Mouse (Mus musculus) testis, postnatal 14 days (tissue): ENCODE measurements around the gene Ptdss2.

ENCODE experiments used
- DNase-seq: peaks from one replicate; pipeline ENCODE4 v3.0.0; 2021; ENCODE audit warnings: low spot score

The Ptdss2 gene

DNA sequence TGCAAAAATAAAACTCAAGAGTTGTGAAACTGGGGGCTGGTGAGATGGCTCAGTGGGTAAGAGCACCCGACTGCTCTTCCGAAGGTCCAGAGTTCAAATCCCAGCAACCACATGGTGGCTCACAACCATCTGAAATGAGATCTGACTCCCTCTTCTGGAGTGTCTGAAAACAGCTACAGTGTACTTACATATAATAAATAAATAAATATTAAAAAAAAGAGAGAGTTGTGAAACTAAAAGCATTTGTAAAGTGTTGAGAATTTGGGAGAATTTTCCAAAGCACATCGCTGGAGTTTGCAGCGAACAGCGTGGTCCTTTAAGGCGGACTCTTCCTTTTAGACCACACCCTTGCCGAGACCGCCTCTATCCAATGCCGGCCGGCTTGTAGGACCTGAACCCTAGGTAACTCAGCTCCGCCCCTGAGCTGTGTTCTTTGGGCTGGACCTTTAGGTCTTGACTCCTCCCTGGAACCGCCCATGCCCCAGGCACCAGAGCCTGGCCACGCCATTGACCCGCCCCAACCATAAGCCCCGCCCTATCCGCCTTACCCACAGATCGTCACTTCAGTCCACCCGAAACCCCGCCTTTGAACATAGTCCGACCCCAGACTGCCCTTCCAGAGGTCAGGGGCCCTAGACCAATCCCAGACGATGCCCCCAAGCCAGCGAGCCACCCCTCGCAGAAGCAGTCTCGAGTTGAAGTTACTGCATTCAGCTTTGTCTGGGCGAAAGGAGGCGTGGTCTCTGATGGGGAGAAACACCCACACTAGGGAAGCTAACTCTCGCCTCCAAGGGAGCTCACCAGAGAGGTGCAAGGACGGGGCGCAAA lies 721 bp downstream of the Ptdss2 start:
- peak; percentile 90 for DNase-seq

DNA sequence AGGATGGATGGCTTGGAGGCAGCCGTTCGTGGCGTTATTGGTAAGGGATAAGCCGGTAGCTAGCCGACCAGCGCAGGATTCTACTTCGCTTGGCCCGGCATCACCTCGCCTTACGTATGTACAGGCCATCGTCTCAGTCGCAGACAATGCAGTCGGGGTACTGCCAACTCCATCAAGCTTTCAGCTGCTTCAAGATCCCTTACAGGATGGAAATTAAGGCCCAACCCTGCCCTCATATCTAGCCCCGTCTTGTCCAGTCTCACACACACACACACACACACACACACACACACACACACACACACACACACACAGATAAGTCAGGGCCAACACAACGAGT lies 1.3 kb downstream of the Ptdss2 start:
- DNase-seq, result no peak

DNA sequence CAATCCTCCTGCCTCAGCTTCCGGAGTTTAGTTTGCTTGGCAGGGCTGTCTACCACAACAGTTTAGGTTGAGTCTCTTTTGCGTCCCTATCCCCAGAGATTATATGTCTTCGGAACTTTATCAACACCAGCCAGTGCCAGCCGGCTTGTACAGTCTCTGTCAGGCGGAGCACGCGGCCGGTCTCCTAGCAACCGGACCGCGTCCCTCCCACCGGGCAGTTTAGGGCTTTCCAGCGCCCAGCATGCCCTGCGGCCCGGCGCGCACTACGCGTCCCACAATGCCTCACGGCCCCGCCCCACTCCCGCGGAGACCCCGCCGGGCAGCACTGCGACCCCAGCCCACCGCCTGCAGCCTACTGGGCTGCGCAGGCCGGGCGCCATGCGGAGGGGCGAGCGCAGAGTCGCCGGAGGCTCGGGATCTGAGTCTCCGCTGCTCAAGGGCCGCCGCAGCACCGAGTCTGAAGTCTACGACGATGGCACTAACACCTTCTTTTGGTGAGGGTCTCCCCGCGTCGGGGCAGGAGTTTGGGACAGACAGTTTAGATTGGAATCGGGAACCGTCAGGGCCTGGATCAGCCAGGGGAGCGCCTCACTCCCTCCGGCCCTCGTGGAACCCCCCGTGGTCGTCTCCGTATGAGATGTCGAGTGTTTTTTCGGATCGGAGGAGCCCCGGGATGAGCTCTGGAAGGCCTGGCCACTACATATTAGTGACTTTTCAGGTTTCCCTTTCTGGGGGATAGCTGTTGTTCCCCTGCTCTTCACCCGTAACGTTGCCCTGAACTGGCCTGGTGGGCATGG lies 9.0 kb downstream of the Ptdss2 start:
- peak; percentile 92 for DNase-seq

DNA sequence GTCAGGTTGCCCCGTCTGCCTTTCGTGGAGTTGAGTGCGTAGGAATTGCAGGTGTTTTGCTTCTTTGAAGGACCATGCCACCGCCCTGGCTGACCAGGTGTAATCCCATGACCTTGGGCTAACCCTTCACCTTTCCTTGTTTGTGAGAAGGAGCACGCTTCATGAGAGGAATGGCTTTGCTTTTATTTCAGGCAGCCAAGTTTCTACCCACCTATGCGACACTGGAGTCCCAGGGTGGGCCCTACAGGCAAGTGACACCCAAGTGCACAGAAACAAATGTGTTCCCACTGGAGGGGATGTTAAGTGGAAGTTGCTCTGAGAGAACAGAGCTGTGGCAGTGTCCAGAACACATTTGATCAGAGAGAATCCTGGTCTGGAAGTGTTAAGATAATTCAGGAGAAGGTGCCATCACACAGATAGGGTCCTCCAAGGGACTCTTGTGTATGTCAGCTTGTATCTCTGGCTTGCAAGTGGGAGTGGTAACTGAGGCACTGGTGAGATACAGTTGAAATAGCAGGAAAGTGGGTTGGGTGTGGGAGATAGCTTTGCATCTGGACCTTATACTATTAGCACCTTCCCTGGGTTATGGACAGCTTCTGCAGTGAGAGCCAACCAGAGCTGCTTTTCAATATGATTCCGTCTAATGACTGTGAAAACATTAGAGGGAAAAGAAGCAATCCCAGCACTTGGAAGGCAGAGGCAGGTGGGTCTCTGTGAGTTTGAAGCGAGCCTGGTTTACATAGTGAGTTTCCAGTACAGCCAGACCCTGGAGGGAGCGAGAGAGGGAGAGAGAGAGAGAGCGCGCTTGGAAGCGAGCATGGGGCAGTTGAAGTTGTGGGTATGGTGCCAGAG lies 9.9 kb downstream of the Ptdss2 start:
- DNase-seq, result no peak

DNA sequence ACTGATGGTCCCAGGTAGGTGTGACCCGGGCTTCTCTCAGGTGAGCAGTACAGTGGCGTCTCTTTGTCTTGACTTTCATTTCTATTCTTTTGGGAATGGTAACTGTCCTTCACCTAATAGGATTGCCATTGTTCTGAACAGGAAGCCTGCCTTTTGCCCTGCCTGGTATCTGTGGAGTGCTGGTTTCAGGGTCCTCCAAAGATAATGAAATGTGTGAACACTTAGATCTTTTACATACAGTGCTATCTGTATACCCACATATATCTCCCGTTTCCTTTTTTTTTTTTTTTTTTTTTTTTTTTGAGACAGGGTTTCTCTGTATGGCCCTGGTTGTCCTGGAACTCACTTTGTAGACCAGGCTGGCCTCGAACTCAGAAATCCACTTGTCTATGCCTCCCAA lies 19.1 kb downstream of the Ptdss2 start:
- DNase-seq, result no peak

DNA sequence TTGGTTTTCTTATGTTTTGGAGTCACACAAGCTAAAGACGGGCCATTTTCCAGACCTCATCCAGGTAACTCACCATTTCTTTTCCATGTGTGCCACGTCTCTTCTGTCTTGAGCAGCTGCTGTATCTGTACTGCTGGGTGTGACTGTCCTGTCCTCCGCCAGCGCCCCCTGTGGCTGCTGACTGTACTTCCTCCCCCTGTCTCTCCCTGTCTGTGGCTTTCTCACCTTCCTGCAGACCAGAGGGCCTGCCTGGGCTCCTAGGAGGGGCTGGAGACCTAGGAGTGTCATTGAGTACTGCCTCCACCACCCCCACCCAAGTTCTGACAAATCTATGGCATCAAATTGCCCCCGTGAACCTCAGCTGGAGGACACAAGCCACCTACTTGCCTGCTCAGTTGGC lies 20.9 kb downstream of the Ptdss2 start:
- no peak for DNase-seq

DNA sequence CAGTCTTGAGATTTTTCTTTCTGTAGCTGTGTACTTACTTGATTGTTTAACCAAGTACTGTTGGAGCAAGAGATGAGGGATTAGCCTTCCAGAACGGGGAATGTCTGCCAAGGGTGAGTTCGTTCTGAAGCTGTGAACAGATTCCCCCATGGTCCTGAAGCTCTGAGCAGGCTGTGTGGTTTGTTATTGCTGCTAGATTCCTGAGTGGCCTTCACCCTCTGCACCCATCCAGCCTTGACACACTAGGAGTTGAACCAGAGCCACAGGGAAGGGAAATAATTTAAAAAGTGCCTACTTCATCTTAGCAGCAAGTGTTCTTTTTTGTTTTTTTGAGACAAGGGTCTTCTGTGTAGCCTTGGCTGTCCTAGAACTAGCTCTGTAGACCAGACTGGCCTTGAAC lies 21.7 kb downstream of the Ptdss2 start:
- DNase-seq, result no peak

DNA sequence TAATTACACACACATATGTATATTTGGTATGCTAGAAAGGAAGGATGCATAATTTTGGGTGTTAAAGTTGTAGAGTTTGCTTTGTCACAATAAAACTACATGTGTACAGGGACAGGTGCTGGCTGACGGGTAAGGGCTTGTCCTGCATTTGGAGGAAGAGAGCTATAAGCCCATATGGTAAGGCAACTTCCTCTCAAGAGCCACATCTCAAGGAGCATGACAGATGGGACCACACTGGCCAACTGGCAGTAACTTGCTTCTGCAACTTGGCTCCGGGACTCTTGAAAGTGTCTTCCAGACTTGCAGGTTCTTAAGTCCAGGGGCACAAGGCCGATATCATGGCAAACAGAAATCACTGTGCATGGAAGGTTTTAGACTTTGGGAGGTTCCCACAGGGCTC lies 22.5 kb downstream of the Ptdss2 start:
- DNase-seq, result no peak

DNA sequence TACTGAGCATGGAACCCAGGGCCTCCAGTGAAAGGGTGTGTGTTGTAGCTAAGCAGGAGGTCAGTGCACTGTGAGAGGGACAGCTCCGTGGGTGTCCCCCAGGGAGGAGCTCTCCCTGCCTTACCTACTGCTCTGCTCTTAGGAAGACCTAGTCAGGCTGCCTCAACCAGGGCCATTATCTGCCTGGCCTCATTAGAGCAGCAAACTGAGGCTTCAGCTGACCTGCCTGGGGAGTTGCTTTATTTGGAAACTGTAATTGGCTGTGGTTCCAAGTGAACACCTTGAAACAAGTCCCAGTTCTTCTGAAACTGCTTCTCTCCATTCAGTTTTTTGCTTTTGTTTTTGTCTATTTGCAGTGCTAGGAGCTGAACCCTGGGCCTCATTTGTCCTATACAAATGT lies 23.2 kb downstream of the Ptdss2 start:
- DNase-seq, result no peak

DNA sequence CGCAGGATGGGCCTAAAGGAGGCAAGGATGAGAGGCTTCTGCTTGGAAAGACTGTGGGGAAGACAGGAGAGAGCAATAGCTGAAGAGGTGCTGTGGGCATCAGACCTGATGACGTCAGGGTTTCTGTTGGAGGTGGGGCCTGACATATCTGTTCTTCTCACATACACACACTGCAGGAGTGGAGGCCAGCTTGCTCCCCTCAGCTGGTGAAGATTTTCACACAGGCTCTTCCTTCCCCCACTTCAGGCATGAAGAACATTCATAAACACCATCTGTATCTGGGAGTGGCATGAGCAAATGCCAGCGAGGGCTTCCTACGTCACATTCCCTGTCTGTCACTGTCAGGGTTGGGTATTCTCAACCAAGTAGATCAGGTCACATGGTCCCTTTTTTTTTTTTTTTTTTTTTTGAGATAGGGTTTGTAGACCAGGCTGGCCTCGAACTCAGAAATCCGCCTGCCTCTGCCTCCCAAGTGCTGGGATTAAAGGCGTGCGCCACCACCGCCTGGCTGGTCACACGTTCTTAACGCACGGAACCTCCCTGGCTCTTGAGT lies 23.9 kb downstream of the Ptdss2 start:
- no peak for DNase-seq

DNA sequence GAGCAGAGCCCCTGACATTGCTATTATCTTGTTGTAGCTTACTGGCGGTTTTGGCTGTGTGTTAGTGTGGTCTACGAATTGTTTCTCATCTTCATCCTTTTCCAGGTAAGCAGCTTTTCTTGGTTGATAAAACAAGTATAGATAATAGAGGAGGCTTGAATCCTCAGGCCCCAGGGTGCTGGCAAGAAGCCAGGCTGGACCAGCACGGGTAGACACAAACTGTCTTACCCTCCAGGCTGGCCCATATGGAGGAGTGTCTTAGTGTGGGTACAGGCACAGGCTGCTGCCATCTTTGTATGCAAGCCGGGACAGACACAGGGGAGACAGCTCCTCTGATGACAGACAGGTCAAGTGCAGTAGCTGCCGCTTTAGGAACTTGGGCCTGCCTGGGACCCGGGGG lies 24.9 kb downstream of the Ptdss2 start:
- no peak for DNase-seq

DNA sequence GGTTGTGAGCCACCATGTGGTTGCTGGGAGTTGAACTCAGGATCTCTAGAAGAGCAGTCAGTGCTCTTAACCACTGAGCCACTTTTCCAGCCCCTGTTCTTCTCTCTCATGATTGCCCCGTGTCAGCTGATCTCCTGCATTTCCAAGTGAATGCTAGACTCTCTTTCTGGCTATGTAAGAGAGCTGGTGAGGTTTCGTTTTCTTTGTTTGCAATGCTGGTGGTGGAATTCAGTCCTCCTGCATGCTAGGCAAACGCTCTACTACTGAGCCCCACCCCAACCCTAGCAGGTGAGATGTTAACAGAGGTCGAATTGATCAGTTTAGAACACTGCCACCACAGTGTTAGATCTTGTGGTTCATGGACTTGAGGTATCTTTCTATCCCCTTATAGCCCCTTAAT lies 26.5 kb downstream of the Ptdss2 start:
- no peak for DNase-seq

DNA sequence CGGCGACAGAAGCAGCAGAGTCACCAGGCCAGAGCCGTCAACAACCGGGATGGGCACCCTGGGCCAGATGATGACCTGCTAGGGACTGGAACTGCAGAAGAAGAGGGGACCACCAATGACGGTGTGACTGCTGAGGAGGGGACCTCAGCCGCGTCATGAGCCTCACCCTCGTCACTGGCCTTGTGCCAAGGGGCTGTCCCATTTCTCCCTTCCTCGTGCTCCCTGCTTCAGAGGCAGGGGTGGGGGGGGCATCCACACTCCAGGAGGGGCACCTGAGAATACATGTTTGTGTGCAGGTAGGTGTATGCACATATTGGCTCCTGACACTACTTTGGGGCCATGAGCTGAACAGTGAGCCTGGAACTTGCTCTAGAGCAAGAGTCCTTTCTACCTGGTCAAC lies 33.2 kb downstream of the Ptdss2 start:
- DNase-seq, result no peak

DNA sequence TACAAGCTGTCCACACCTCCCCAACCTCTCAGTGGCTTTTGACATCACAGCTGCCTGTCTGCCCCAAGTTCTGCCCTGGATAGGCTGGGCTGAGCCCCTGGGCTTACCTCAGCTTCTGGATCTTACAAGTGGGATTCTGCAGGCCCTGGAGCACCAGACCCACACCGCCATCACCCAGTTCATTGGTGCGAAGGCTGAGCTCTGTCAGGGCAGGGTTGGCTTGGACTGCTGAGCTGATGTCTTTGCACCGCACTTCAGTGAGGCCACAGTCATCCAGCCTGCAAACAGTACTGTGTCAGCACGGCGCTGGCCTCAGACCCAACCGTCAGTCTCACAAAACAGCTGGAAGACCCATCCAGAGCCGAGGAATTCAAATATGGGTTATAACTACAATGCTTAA lies 42.2 kb downstream of the Ptdss2 start:
- DNase-seq, result no peak

DNA sequence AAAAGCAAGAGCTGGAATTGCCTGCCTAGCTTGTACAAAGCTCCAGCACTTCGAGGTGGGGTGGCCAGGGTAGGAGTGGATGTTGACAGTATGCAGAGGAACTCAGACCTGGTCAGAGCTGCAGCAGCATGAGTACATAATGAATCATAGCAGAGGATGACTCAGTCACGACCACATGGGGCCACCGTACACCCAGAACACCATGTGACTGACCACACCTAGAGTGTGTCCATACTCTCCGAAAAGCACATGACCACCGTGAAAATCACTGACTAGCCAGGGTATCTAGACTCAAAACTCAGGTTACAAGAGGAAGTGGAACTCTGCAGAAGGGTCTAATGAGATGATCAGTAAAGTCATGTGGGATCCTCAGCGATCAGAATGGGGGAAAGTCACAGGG lies 42.7 kb downstream of the Ptdss2 start:
- no peak for DNase-seq

DNA sequence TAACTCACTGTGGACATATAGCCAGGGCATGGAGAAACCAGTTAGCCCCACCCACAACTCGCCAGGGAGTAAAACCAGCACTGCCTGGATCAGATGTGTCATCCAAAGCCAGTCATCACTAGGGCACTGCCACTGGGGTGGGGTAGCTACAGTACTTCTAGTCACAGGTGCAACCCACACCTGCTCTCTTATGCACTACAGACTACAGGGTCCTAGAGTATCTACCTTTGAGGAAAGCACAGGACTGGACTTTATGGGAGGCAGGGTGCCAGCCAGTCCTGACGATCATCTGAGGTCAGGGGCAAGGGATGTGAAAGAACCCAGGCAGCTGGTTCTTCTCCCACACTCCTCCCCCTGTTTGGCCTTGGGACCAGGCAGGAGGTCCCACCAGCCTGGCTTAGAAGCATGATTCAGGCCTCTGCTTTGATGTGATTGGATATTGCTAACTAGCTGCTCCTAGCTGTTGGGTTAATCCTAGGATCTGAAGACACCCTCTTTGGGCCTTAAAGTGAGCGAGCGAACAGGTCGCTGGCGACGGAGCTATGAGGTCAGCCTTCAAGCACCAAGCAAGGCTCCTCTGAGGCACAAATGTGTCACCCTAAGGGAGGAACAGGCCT lies 45.8 kb downstream of the Ptdss2 start:
- DNase-seq, result peak; percentile 84

DNA sequence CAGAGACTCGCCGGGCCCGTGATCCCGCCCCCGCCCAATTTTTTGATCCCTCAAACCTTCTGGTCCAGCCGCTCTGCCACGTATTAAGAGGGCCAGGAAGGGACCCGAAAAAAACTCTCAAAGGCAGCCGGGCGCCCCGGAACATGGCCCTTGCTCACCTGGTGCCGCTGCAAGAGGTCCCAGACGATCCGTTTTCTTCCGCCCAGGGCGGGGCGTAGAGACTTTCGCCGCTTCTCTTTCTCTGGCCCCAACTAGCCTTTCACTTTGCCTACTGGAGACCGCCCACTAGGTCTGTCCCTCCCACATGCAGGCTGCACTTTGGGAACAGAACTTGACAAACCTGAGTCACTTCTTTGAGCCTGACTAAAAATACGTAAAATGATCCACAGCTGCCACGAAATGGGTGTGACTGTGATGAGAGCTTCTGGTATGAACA lies 46.4 kb downstream of the Ptdss2 start:
- peak; percentile 69 for DNase-seq

DNA sequence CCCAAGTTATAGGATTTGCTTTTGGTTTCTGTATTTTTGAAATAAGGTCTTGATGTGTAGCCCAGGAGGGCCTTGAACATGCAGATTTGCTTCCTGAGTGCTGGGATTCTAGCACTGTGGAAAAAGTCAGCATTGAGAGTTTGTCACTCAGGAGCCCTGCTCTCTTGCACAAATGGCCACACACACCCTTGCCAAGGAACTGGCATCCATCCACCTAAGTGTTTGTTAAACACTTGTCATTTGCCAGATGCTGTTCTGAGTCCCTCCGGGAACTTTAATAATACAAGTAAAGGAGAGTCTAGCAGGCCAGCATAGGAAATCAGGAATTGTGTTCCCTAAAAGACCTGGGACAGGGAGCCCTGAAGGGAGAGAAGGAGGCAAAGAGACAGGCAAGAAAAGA lies 47.1 kb downstream of the Ptdss2 start:
- DNase-seq, result no peak

DNA sequence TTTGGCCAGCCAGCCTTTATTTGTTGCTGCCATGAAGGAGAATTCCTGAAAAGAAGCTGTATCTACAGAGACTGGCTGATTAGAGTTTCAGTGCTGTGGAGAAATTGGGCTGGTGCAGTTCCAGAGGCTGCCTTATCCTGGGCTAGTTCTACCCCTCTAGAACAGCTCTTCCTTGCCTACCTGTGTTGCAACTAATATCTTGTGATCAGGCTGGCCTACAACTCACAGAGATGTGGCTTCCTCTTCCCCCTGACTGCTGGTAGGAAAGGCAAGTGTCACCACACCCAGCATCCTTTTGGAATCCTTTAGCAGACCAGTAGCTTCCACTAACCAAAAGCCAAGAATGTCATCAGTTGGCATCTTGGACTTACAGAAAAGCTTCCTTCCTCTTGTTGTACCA lies 47.7 kb downstream of the Ptdss2 start:
- DNase-seq, result no peak

DNA sequence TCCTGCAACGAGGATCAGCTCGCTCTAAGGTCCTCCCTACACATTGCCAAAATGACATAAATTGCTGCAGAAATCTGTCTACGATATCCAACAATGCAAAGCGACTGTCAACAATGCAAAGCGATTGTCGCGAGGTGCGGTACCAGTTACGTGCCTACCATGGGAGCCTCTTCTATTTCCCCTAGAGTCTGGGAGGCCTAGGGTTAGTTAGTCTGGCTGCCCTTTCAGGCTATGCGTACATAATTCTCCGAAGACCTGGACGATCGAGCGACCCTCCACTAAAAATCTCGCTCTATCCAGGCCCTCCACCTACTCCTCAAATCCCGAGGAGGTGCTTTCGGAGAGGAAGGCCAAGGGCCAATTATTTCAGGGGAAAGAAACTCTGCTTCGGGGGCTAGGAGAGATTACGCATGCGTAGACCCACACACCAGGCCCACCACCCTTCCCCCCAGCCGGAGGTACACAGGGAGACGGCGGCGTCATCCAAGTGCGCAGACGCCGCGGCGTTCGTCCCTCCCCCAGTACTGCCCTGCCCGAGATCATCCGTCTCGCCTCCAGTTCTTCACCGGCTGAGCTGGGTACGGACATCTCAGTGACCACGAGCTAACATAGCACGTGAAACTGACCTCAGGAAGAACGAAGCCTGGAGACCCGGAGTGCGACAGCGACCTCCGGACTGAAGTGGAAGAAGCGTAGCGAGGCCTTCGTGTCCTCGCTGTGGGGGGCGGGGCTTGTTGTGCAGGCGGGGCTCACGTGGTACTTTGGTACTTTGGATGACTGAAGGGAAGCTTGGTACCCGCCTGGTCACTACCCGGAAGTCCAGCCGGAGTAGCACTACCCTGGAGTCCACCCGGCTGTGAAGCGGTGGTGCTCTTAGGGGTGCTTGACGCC lies 50.2 kb downstream of the Ptdss2 start, which contains the start of gene Rnh1:
Rnh1 (minus strand) TSS at position 742 of the 891 bp plus-strand sequence.
- DNase-seq, result peak; percentile 92
